Mouse (Mus musculus): ENCODE measurements at regions not wholly inside any gene's neighbourhood (a gene's known extent, or its start where the extent isn't known, plus 50 kb on each side); places are given as distances from the start of the nearest gene placed in this dataset.

GRCm38 (mm10) chr9:113421121-113421520 lies 286.9 kb downstream of the Pdcd6ip start:
- no peak for DNase-seq (ENCODE audit: low spot score)

DNA sequence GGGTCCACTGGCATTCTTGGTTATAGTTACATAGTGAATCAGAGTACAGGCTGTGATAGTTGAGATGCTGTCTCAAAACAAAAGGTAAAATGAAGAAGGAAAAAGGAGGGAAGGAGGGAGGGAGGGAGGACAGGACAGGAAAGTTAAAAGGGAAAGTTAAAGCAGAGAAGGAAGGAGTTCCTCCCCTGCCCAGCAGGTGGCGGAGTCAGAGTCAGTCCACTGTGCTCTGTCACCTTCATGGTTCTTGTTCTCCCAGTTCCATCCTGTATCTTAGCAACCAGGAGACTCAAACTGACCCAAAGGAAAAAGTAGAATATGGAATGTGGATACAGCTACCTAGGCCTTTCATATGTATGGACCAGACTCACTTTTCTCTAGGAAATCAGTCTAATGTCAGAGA lies 288.3 kb downstream of the Pdcd6ip start:
- no peak for DNase-seq (ENCODE audit: low spot score)

- no peak for DNase-seq (ENCODE audit: low spot score)
Observed at GRCm38 (mm10) chr9:113417106-113417505, 291.0 kb downstream of the Pdcd6ip start.

DNA sequence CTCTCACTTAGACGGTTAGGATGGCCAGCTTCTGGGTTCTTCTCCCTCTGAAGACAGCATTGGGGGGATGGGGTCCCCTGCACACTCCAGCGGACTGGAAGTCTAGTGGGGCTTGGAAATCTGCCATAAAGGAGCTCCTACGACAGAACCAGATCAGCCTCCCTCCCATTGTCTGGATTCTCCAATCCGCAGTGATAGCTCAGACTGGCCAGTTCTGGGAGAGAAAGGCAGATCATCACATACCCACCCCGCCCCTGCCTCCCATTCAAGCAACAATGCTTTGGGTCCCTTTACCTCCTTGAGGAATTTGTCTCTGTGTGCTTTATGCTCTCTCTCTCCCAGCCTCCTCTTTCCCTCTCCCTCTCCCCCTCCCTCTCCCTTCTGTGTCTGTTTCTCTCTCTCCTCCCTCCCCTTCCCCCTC lies 292.5 kb downstream of the Pdcd6ip start:
- DNase-seq (ENCODE audit: low spot score), result no peak

DNA sequence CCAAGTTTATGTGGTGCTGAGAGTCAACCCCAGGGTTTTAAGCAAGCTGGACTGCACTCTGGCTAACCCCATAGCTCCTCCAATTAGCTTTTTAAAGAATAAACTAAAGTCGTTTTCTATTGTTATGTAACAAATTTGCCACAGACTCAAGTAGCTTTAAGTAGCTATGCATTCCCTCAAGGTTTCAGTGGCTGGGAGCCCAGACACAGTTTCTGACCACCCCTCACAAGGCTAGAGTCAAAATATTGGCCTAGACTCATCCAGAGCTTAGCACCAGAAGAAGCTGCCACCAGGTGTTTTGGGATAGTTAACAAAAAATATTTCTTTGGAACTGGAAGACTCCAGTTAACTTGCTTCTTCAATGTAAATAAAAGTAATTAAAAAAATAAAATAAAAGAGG lies 293.4 kb downstream of the Pdcd6ip start:
- DNase-seq (ENCODE audit: low spot score), result no peak

- no peak for DNase-seq (ENCODE audit: low spot score)
Observed at GRCm38 (mm10) chr9:113413851-113414250, 294.2 kb downstream of the Pdcd6ip start.

GRCm38 (mm10) chr9:113411638-113412037 lies 296.4 kb downstream of the Pdcd6ip start:
- no peak for DNase-seq (ENCODE audit: low spot score)

GRCm38 (mm10) chr9:113408521-113408920 lies 299.5 kb downstream of the Pdcd6ip start:
- no peak for DNase-seq (ENCODE audit: low spot score)

GRCm38 (mm10) chr9:113394320-113394719 lies 313.7 kb downstream of the Pdcd6ip start:
- no peak for DNase-seq (ENCODE audit: low spot score)

DNA sequence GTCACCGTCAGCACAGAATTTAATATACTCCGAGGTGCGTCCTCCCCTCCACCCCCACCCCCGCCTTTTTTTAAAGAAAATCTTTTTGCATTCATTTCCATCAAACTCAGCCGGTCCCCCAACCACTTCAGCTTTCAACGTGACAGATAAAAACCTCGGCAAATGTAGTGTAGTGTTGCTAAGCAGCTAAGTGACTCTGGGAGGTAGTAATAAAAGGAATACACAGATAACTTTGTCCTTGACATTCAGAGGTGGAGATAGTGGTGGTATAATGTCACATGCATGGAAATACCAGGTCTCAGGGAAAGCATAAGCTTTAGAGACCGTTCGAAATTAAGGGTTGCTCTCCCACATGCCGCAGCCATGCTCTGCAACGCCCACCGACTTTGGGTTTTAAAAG lies 320.7 kb downstream of the Pdcd6ip start:
- no peak for DNase-seq (ENCODE audit: low spot score)

DNA sequence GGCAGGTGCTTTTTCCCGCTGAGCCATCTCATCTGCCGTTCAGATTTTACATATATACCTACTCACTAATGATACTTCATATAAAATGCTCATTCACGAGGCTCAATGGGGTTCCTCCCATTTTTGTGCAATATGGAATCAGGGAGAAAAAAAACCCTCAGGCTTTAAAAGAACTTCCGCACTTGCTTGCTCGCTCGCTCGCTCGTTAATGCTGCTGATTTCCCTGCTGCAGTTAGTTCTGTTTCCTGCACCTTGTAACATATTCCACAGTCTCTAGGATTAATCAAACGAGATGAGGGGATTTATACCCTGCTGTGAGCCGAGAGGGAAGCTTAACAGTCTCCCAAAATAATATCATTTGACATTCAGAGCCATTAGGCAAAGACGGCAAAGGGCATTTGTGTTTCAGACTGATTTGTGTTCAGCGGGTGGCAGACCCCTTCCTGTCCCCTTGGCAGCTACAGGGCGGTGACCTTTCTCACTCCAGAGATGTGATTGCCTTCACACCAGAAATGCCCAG lies 326.4 kb downstream of the Pdcd6ip start:
- no peak for DNase-seq (ENCODE audit: low spot score)

DNA sequence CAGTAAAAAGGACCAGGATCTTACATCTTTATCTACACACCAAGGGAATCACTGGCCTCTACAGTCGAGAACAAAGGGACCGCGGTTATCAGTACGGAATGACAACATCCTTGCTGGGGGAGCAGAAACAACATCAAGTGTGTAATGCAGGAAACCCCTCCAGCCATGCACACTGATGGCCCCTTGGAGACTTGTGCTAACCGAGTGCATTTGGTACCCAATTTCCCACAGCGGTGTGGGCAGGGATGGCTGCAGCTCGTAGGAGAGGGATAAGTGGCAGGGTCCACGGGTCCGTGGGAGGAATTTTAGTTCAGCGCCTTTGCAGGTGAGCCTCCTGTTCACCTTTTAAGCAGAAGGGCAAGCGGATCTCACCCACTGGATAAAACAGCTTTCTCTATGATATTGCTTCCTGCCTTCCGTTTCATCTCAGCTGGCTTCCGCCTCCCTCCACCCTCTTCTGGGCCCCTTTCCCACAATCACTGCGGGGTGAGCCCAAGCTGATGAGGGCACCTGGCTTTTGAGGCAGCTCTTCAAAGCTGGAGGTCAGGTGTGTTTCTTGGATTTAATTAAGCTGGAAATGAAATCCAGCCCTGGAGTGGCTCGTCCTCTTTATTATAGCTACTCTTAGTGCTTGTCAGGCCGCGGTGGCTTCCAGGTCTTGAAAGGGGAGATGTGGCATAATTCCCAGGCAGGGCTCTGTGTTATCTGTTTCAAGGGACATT lies 327.5 kb downstream of the Pdcd6ip start:
- DNase-seq (ENCODE audit: low spot score), result no peak

DNA sequence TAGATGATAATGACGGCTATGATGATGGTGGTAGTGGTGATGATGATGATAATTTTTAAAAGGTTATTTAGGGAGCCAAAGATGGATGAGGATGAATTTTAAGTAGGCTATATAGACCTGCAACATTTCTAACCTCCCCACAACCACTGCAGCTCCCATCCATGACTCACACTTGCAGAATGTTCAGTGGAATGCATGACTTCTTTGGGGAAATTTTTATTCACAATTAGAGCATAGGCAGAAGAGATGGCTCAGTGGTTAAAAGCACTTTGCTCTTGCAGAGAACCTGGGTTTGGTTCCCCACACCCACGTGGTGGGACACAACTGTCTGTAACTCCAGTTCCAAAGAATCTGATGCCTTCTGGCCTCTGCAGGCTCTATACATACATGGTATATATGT lies 329.5 kb downstream of the Pdcd6ip start:
- DNase-seq (ENCODE audit: low spot score), result no peak

DNA sequence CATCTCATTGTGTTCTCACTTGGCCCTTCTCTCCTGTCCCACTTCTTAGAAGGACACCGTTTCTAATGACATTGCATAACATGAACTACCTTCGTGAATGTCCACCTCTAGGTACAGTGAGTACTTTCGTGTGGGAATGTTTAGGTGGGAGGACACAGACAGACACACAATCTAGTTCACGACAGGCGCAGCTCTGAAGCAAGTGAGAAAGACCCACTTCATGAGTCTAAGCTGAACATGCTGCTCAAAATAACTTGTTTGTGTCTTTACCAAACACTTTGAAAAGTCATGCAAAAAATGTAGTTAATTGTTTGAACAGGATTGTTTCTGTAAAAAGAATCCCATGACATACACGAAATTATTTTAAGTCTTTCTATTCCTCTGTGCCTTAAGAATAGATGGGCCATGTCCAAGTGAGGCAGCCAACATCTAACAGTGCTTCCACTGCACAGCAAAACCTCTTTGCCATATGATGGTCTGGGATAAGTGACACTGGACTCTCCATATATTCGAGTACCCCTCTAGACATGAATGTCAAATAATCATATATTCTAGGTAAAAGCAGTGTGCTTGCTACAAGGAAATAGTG lies 336.2 kb downstream of the Pdcd6ip start:
- DNase-seq (ENCODE audit: low spot score), result no peak

GRCm38 (mm10) chr9:113347942-113348341 lies 360.1 kb downstream of the Pdcd6ip start:
- no peak for DNase-seq (ENCODE audit: low spot score)

GRCm38 (mm10) chr9:113346531-113346930 lies 361.5 kb downstream of the Pdcd6ip start:
- DNase-seq (ENCODE audit: low spot score), result peak; percentile 33

DNA sequence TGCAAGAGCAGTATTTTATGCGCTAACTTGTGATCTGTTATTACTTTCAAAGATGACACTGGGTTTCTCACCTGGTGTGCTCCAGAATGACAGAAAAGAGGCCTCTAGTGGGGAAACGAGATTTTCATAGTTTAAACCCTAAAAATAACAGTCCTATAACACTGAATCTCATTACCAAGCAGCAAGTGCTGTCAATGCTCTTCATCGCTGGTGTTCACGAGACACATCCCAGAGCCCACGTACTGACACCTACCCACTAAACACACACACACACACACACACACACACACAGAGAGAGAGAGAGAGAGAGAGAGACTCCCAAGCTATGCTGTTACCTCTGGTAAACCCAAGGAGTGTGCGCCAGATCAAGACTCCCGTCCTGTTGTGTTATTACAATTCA lies 365.9 kb downstream of the Pdcd6ip start:
- no peak for DNase-seq (ENCODE audit: low spot score)

DNA sequence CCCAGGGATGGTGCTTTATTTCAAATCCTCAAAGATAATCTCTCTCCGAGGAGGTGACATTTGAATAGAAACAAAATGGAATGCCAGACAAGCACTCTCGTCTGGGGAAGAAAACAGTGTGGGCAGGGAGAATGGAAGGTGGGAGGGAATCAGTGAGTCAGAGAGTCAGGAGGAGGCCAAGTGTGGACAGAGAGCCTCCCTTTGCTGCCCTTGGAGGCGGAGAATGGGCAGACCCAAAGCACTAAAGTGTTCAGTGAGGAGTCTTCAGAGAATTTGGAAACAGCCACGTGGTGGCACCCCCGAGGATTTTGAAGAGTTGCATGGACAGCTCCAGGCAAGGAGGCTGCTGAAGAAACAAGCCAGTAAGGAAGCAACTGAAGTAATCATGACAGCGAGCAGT lies 367.2 kb downstream of the Pdcd6ip start:
- no peak for DNase-seq (ENCODE audit: low spot score)

GRCm38 (mm10) chr9:113340036-113340435 lies 368.0 kb downstream of the Pdcd6ip start:
- no peak for DNase-seq (ENCODE audit: low spot score)

- DNase-seq (ENCODE audit: low spot score), result no peak
Observed at GRCm38 (mm10) chr9:113324489-113324888, 383.6 kb downstream of the Pdcd6ip start.

- DNase-seq (ENCODE audit: low spot score), result no peak
Observed at GRCm38 (mm10) chr9:113309707-113310574, 398.1 kb downstream of the Pdcd6ip start.

DNA sequence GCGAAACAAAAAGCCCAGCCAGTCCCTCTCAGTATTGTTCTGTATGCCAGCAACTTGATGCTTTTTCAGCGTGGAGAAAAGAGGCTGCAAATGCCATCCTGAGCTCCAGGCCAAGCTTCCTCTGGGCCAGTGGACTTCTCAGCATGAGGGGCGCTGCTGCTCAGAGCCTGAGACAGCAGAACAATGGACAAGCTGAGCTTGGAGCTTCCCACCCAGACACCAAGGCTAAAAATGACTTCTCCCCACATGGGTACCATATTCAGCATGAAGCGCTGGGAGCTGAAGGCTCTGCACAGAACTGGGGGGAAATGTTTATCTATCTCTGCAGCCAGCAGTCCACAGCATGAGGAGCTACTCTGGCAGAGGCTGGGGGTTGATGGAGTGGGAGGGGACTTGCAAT lies 402.3 kb downstream of the Pdcd6ip start:
- no peak for DNase-seq (ENCODE audit: low spot score)

DNA sequence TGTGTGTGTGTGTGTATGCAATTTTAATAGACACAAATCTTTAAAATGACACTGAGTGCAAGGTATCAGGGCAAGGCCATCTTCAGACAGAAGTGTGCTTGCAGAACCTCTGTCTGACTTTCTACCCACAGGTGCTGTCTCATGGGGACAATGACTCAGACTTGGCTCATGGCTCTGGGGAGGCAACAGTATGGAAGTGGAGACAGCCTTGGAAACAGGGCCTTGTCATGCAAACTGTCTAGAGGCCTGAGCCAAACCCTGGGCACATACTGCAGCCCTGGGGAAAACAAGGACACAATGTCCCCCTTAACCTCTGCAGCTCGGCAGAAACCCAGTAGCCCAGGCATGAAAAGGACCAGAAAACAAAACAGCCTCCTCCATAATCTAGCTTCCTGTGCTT lies 405.6 kb downstream of the Pdcd6ip start:
- DNase-seq (ENCODE audit: low spot score), result no peak
